20 mouse cellular contexts compared by ENCODE assay signal in the genomic region with DNA sequence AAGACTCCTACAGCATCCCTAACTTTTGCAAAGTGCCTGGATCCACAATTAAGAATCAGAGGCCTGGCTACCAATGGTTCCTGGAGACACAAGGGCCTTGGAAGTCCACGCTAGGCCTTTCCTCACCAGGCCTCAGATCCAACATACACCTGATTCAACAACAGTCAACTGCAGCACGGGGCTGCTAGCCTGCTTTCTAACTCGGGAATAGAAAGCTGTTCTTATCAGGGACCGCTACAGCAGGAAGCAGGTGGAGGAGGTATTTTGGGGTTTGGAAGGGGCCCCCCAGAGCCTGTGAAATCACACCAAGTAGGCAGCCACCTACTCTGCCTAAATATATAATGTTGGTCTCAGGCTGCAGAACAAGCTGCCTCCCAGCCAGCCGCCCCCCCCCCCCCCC.
DNase-seq lines count a peak whose midpoint lies in the region; TF ChIP-seq lines count a peak whose summit lies in the region.
"Had no signal": no experiment of that assay in that cellular context is flagged by ENCODE, and none has a peak within 500 bp of the region (broad histone marks: within the 10 kb centered on the region; RNA-seq: fewer than 3 reads in every experiment).

No protein-coding gene starts in this region.

- H3K4me1 ChIP-seq in cortical plate, adult 2 months (ENCODE audit: control insufficient read depth, insufficient read depth, low read length) = peaks cover 11% of the 10 kb centered on the region; the same call in 1 of the 2 replicates
- H3K4me1 ChIP-seq: forebrain, embryonic 12.5 days had no signal

- TF ChIP-seq POLR2A in cortical plate, adult 2 months (IDR thresholded peaks at IDR 0.05; ENCODE audit: extremely low read depth, insufficient read depth, low read length) = no peak

- H3K4me3 ChIP-seq in cortical plate, adult 2 months (ENCODE audit: insufficient read depth, low read length) = no peak overlapping the region
- H3K4me3 ChIP-seq: embryonic facial prominence, embryonic 13.5 days; erythroblast, embryonic 14.5 days; forebrain, embryonic 12.5 days; heart, embryonic 12.5 days; hindbrain, embryonic 10.5 days; limb, embryonic 12.5 days; midbrain, embryonic 10.5 days; neural tube, embryonic 15.5 days had no signal

- no peak for TF ChIP-seq CTCF in cortical plate, adult 2 months (IDR thresholded peaks at IDR 0.05; ENCODE audit: extremely low read depth, insufficient read depth, low read length)

- intact Hi-C loops in left cerebral cortex, postnatal 10 days (cut with DNase I) = no loop called here

- H3K27ac ChIP-seq in cortical plate, adult 2 months (ENCODE audit: insufficient read depth, low read length) = peak overlapping the region; percentile 61
- H3K27ac ChIP-seq: embryonic facial prominence, embryonic 13.5 days; forebrain, embryonic 12.5 days; hindbrain, embryonic 10.5 days; hindbrain, postnatal 0 days; limb, embryonic 12.5 days; macrophage; midbrain, embryonic 10.5 days; neural tube, embryonic 15.5 days; stomach, postnatal 0 days had no signal

- peak; percentile 64 for DNase-seq in left cerebral cortex, adult 11 months (ENCODE audit: low spot score)
- no peak for DNase-seq in left cerebral cortex, postnatal 10 days (ENCODE audit: extremely low spot score in 1 of 2, low spot score in 2 of 2)
- DNase-seq in left cerebral cortex, adult 9 months (ENCODE audit: low spot score in 2 of 2) = peak; percentile 57 to 82
- DNase-seq in right cerebral cortex, postnatal 36 days (ENCODE audit: low spot score in 2 of 2) = peak; percentile 73 to 89
- DNase-seq in adrenal gland, postnatal 4 days (ENCODE audit: low spot score in 2 of 2) = no peak
- no peak for DNase-seq in retina, postnatal 1 day
- DNase-seq: cerebellum, adult 11-12 months; gastrocnemius, postnatal 25 days had no signal

Comparison
In these comparisons a context has a peak if more than half of its experiments do, and no peak if none do; other contexts are left out.
1. DNase-seq: peak in left cerebral cortex, adult 11 months (single experiment), left cerebral cortex, adult 9 months (2 of 2) and right cerebral cortex, postnatal 36 days (2 of 2); none in left cerebral cortex, postnatal 10 days (0 of 2), adrenal gland, postnatal 4 days (0 of 2) and retina, postnatal 1 day (single experiment).